Mouse (Mus musculus) layer of hippocampus, postnatal 36 days (tissue): ENCODE measurements around the gene Olfr711. TPM values are rescaled to one million over a fixed set of nuclear protein-coding genes. Genes with fewer than 3 reads are reported as not detected.
"Not testable (repeated sequence)": the region's sequence is repeated elsewhere in the genome, so short reads cannot be mapped to it uniquely, and the experiment has no call there.

Experiments
- DNase-seq, 2 experiments: peaks; one replicate each; pipeline ENCODE4 v3.0.0; 2022
- total RNA-seq, 2 experiments: library from RNA; stranded (reverse); gene quantifications; 2 replicates each; pipeline ENCODE4 v1.2.3; 2021

Olfr711 gene
- total RNA-seq, result not detected

DNA sequence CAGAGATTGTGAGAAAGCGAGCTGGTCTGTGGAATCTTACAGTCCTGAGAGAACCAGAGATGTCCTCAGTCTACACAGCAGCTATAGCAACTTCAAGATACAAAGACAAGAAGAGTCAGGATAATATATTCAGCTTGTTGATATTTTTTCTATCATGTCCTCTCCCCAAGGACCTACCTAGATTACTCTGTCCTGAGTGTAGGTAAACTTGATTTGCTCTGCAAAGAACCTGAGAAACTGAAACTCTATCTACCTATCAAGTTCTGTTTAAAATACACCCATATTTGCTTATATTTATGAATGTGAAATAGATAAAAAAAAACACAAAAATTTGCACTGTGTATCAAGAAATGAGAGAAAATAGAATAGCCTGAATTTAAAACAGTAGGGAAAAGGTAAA is at the start of gene Olfr711:
Gene Olfr711 (minus strand): TSS at position 101 of the 400 bp plus-strand sequence.
- DNase-seq, result no peak

GRCm38 (mm10) chr7:107005972-107006371 is 30.7 kb upstream of the Olfr711 start, which contains the start of gene Olfr2:
TSS of gene Olfr2 (minus strand) at chr7:107006072.
- no peak for DNase-seq

DNA sequence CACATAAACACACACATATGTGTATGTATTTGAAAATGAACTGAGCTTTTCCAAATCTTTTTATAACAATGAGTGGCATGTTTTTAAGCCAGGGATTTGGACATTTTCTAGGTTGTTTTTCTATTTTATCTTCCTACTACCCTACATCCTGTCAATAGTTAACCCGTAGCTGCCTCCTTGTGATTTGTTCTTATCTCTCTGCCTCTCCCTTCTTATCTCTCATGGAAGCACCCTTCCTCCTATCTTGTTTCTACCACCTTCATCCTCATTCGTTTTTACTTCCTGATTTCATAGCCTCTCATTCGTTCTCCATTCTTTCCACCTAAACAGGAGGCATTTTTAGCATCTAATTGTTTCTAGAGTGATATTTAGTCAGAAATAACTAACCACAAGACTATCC is 28.9 kb upstream of the Olfr711 start:
- DNase-seq, result no peak

GRCm38 (mm10) chr7:107000798-107001197 is 25.5 kb upstream of the Olfr711 start:
- DNase-seq, result no peak

DNA sequence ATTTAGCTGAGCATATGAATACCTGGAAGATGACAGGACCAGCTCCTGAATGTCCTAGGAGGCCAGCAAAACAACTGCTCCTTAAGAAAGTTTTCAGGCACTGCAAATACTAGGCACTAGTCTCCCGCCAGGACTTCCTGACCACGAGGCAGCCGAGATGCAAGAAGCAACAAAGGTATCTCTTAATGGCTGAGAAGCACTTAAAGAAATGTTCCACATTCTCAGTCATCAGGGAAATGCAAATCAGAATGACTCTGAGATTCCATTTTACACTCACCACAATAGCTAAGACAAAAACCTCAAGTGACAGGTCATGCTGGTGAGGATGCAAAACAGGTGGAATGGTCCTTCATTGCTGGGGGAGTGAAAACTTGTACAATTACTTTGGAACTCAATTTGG is 10.0 kb upstream of the Olfr711 start:
- no peak for DNase-seq

DNA sequence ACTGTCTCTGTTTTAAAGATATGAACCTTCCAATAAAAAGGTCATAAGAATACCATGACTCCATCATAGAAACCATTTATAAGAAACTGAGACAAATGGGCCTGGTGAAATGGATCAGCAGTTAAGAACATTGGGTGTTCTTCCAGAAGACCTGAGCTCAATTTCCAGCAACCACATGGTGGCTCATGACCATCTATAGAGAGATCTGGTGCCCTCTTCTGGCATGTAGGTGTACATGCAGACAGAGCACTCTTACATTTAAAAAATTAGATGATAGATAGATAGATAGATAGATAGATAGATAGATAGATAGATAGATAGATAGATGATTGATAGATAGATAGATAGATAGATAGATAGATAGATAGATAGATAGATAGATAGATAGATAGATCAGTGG is 7.8 kb downstream of the Olfr711 start:
- DNase-seq, result not testable (repeated sequence)

DNA sequence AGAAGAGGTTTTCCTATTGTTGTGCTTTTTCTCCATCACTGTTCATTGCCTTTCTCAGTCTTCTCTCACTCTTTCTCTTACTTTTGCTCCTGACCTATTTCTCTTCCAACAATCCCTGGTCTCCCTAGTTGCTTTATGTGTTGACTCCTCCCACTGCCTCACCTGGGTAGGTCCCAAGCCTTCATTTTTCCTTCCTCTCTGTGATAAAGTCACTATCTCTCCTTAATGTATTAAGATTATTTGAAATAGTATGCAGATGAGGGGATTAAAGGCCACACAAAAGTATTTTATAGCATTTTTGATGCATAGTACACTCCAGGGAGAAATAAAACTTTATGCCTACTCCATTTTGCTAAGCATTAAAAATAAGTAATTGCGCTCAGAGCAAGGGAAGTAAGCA is 11.4 kb downstream of the Olfr711 start, which contains the start of gene Olfr6:
Gene Olfr6 (minus strand): TSS at position 101 of the 400 bp plus-strand sequence.
- no peak for DNase-seq

DNA sequence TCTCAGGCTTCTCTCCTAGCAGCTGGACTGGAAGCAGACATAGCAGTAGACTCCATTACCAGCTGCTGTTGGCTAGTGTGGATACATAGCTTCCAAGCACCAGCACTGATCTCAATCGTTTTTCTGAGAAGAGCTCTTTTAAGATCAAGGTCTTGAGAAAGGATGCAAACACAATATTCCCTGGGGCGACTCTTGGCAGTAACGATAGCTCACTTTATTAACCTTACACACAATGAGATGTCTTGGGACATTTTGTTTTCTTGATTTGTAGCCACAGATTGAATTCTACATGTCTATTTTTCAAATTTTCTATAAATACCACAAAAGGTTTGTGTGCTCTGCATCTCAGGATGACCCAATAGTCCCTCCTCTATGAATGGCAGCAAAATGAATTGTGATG is 27.0 kb downstream of the Olfr711 start, which contains the start of gene Olfr710:
Gene Olfr710 (minus strand): TSS at position 101 of the 400 bp plus-strand sequence.
- DNase-seq, result no peak

- no peak for DNase-seq
Observed at GRCm38 (mm10) chr7:106932119-106932518, 43.1 kb downstream of the Olfr711 start, which contains the start of gene Olfr709-ps1. TSS of gene Olfr709-ps1 (minus strand) at chr7:106932219.

DNA sequence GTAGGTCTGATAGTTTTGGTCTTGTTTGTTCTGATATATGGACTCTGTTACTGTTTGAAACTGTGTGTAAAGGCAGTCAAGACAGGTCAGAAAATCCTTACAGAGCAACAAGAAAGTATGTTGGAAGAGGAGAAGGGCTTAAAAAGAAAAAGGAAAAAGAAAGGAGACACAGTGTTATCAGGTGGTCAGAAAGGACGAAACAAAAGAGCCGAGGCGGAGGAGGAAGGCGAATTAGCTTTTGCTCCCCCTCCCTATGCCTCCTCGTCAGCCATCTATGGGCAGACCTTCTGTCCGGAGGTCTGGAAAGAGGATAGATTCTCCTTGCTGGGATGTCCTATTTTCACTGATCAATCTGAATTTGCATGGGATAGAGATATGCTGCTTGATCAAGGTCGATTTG is 54.3 kb downstream of the Olfr711 start:
- not testable (repeated sequence) for DNase-seq

Other genes starting within 250 kb of the Olfr711 start
- not detected for gene Olfr697, start 233.0 kb downstream of the Olfr711 start, total RNA-seq
- not detected for gene Olfr698, start 220.1 kb downstream of the Olfr711 start, total RNA-seq
- gene Olfr699, start 182.3 kb downstream of the Olfr711 start, total RNA-seq, result not detected
- gene Olfr700, start 166.6 kb downstream of the Olfr711 start, total RNA-seq, result not detected
- not detected for gene Olfr701, start 161.3 kb downstream of the Olfr711 start, total RNA-seq
- not detected for gene Olfr702, start 141.6 kb downstream of the Olfr711 start, total RNA-seq
- gene Olfr703, start 132.1 kb downstream of the Olfr711 start, total RNA-seq, result not detected
- gene Olfr704, start 112.3 kb downstream of the Olfr711 start, total RNA-seq, result not detected
- gene Olfr705, start 98.6 kb downstream of the Olfr711 start, total RNA-seq, result not detected
- not detected for gene Olfr706, start 87.3 kb downstream of the Olfr711 start, total RNA-seq
- not detected for gene Olfr707, start 74.2 kb downstream of the Olfr711 start, total RNA-seq
- gene Olfr1532-ps1, start 67.5 kb downstream of the Olfr711 start, total RNA-seq, result not detected
- not detected for gene Olfr709-ps1, start 43.2 kb downstream of the Olfr711 start, total RNA-seq
- gene Olfr710, start 27.1 kb downstream of the Olfr711 start, total RNA-seq, result not detected
- under 1 TPM in 1 of 2 experiments, not detected in 1; 0.05 TPM for gene Olfr6, start 11.5 kb downstream of the Olfr711 start, total RNA-seq
- not detected for gene Olfr2, start 30.6 kb upstream of the Olfr711 start, total RNA-seq
- gene Olfr713, start 55.7 kb upstream of the Olfr711 start, total RNA-seq, result not detected
- not detected for gene Olfr714, start 95.5 kb upstream of the Olfr711 start, total RNA-seq
- gene Olfr17, start 117.8 kb upstream of the Olfr711 start, total RNA-seq, result not detected
- gene Olfr715b, start 134.9 kb upstream of the Olfr711 start, total RNA-seq, result not detected
- not detected for gene Olfr715, start 155.6 kb upstream of the Olfr711 start, total RNA-seq
- gene Olfr716, start 162.9 kb upstream of the Olfr711 start, total RNA-seq, result not detected
- not detected for gene Nlrp14, start 191.5 kb upstream of the Olfr711 start, total RNA-seq
- gene Rbmxl2, start 234.0 kb upstream of the Olfr711 start, total RNA-seq, result not detected